Mouse (Mus musculus) brain, embryonic 14.5 days (tissue): Measurements from ENCODE around the gene Eif4e. TPM values are rescaled to one million over a fixed set of nuclear protein-coding genes. Genes with fewer than 3 reads are reported as not detected.

Experiments used
- DNase-seq: peaks from one replicate; pipeline ENCODE4 v3.0.0-alpha.2; 2011; ENCODE audit warnings: low read depth
- CTCF ChIP-seq: fragments of 200-500 bp; IDR thresholded peaks from 2 replicates; pipeline ENCODE4 v1.5.1; 2012; ENCODE audit warnings: inconsistent platforms, mild to moderate bottlenecking, moderate library complexity, borderline replicate concordance; ENCODE audit not compliant: insufficient read depth, insufficient read length; ENCODE audit errors: extremely low read depth
- POLR2A ChIP-seq: fragments of 200-500 bp; IDR thresholded peaks from 2 replicates; pipeline ENCODE4 v1.6.1; 2012; ENCODE audit warnings: mild to moderate bottlenecking, inconsistent platforms, borderline replicate concordance; ENCODE audit not compliant: poor library complexity, insufficient read depth, insufficient read length, severe bottlenecking; ENCODE audit errors: extremely low read depth
- polyA plus RNA-seq: library from polyadenylated mRNA; depleted of rRNA; stranded (reverse); fragments of >200 nt; gene quantifications from 2 replicates; pipeline ENCODE4 v1.2.3, GENCODE M21; 2012; rRNA removed

Gene Eif4e
- polyA plus RNA-seq: 204 and 215 TPM in 2 replicates

DNA sequence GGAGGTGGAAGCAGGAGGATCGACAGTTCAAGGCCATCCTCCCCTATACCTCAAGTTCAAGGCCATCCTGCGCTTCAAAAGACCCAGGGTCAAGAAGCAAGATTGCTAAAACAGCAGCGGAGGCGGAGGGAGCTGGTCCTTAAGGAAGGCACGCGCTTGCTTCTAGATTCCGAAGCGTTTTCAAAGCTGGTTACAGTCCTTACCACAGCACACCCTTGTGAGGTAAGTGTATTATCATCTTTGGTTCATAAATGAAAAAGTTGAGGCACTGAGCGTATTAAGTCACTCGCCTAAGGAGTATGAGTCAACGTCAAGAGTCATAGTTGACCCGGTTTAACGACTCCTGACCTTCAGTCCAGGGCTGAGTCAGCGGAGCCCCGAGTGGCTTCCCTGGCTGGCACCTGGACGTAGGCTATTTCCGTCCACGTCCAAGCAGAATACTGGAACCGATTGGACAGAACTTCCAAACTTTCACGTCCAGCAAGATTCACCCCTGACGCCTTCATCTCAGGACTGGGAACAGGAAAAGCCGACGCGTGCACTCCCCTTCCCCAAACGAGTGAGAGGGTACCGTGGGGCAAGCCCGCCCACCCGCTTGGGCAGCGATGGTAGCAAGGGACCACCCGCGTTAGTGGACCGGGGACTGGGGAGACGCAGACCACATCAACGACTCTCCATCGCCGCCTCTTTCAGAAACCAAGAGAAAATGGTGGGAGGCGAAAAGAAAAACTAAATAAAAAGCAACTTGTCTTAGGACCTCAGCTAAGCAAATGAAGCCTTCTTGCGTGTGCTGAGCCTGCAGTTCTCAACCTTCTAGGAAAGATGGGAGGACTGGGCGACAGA, at the start of gene Eif4e:
Gene Eif4e, plus strand, starts transcription at position 107 of the 843 bp plus-strand sequence.
- peak; percentile 19 for DNase-seq
- no peak for TF ChIP-seq POLR2A
- no peak for TF ChIP-seq CTCF

- no peak for DNase-seq
- TF ChIP-seq CTCF: no peak
- TF ChIP-seq POLR2A: no peak
Measured at GRCm38 (mm10) chr3:138479489-138479888, 46.5 kb upstream of the Eif4e start.

DNA sequence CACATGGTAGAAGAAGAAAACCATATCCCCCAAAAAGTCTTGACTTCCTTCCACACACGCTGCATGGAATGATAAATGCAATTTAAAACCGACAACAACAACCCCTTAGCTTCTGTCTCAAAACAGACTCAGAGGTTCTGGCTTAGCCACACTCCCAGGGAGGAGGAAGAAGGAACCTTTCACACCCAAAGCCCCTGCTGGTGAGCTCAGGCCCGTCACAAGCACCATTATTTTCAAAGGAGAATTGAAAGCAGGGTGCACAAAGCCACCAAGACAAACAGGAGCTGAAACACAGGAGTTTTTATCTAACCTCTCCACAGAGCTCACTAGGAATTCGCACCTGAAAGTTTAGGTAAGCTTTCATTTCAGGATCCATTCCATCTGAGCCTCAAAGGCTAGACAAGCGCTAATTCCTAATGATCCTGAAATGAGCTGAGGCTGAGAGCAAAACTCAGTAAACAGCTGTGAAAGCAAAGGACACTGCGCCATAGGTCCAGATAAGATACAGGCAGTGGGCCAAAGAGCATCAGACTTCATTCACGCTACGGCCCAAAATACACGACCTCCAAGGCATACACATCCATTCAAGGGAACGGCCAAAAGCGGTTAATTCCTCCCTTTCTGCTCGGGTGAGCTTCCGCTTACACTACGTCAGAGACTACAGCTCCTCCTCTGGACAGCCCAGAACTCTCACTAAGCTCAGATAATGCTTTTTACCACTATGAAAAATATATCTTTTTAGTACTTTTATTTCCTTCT, 44.3 kb upstream of the Eif4e start:
- TF ChIP-seq CTCF: peak; percentile 11; the same call in 1 of the 2 replicates
- no peak for TF ChIP-seq POLR2A
- no peak for DNase-seq

DNA sequence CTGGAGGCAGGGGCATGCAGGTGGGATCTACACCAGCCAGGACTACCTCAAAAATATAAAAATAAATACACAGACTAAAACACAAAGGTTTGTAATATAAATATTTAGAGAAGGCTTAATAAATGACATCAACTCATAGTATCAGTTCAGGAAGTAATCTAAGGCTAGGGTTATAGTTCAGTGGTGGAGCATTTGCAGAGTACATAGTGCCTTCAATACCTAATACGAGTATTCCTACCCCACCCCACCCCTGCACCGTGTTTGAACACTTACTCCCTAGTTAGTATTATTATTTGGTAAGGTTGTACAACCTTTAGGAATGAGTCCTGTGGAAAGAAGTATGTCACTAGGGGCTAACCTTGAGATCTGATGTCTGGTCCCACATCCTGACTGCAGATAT, 42.7 kb upstream of the Eif4e start:
- DNase-seq: no peak
- no peak for TF ChIP-seq CTCF
- no peak for TF ChIP-seq POLR2A

- DNase-seq: peak; percentile 46
Measured at GRCm38 (mm10) chr3:138488584-138489326, 37.2 kb upstream of the Eif4e start.

DNA sequence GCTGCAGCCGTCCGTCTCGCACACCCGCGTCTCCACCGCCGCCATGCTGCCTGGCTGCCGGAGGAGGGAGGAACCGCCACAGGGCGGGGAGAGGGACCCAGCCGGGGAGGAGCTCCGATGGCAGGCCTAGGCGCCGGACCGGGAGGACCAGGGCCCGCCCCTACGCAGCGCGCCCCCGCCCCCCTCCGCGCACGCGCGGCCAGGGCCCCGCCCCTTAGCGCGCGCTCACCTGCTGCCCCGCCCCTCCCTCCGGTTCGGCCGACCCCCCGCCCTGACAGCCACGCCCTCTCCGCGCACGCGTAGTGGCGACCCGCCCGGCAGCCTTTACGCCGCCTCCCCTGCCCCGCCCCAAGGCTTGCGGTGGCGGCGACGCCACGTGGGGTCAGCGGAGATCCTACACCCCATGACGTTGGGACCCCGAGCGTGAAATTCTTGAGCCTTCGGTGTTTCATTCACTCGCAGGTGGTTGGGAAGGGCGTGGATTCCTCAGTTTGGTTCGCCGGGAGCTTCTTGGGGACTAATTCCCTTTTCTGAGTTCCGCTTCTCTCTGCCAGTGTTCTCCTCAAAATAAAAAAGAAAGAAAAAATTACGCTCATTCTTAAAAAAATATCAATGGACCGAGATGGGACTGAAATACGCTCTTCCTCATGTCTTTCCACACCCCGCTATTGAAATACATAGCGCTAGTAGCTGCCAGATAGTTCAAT, 36.5 kb upstream of the Eif4e start, which contains the start of gene Metap1:
Gene Metap1, minus strand, starts transcription at position 189 of the 707 bp plus-strand sequence.
- TF ChIP-seq POLR2A (peak; percentile 50; the same call in 1 of the 2 replicates), CTCF (no peak; the same call in 1 of the 2 replicates)
- DNase-seq: peak; percentile 98

More at GRCm38 (mm10) chr3:138488584-138489326, 37.2 kb upstream of the Eif4e start:
- TF ChIP-seq CTCF (no peak), POLR2A (no peak)

DNA sequence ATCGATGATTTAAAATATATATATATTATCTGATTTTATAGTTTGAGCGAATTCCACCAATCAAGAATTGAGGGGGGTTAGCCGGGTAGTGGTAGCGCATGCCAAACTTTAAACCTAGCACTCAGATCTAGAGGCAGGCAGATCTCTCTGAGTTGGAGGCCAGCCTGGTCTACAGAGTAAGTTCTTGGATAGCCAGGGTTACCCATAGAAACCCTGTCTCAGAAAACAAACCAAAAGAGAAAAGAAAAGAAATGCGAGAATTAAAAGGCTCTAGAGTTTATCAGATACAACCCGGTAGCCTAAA, 36.0 kb upstream of the Eif4e start:
- DNase-seq: no peak
- TF ChIP-seq CTCF (no peak), POLR2A (no peak)

DNA sequence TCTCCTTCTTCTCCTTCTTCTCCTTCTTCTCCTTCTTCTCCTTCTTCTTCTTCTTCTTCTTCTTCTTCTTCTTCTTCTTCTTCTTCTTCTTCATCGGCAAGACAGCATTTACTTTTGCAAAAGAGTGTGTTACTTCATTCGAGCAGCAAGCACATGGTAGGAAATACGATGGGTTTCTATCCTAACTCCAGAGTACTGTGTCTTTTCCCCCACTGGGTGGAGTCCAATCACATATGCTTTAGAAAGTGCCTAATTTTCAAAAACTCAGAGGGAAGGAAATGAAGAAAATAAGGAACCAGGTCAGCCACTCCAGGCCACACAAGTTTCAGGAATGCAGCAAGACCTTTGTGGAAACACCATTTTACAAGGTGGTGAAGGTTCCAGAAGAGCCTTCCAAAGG, 32.3 kb upstream of the Eif4e start:
- no peak for DNase-seq
- TF ChIP-seq CTCF: no peak
- no peak for TF ChIP-seq POLR2A

DNA sequence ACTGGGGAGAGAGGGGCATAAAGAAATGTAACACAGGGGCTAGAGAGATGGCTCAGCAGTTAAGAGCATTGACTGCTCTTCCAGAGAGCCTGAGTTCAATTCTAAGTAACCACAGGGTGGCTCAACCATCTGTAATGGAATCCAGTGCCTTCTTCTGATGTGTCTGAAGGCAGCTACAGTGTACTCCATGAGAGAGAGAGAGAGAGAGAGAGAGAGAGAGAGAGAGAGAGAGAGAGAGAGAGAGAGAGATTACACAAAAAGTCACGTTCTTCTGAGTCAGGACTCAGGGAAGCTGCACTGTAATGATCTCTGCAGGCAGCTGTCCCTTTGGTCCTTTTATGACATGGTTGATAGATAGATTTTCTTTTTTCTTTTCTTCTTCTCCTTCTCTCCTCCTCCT, 31.4 kb upstream of the Eif4e start:
- no peak for DNase-seq
- no peak for TF ChIP-seq CTCF
- no peak for TF ChIP-seq POLR2A

DNA sequence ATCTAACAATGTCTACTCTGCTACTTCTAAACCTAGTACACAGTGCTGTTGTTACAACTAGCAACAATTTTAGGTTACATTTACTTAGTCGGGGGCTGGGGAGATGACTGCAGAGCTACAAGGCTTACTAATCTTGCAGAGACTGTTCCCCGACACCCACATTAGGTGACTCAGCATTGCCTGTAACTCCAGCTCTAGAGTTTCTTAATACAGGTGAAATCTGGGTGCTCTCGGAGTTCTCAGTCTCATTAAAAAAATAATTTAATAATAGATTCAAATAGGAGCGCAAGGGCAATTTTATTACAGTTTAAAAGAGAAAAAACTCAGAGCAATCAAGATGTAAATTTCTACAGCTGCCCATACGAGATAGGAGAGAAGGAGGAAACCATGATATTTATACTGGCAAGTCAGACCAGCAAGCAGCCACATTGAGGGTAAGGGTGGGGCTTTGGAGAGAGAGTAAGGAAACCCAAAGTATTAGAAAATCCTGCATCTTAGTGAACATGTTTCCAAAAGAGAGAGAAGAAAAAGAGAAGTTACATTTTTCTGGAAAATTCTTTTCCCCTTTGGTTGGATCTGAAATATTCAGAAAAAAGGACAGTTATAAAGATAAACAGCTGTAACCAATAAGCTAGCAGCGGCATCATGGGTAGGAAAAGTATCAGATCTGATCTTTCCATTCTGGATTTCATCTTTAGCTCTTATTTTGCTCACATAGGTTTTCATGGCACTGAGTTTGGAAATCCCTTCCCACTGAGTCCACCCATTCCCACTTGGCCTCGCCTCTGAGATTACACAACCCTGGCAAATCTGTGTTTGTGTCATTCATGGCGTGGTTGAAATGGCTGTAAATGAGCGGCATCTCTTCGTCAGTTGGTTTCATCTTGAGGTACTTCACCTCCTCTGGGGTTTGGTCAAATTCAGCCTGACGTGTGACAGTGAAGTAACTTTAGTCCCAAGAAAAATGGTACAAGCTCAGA, 30.5 kb upstream of the Eif4e start:
- no peak for DNase-seq
- TF ChIP-seq POLR2A (no peak), CTCF (no peak)

DNA sequence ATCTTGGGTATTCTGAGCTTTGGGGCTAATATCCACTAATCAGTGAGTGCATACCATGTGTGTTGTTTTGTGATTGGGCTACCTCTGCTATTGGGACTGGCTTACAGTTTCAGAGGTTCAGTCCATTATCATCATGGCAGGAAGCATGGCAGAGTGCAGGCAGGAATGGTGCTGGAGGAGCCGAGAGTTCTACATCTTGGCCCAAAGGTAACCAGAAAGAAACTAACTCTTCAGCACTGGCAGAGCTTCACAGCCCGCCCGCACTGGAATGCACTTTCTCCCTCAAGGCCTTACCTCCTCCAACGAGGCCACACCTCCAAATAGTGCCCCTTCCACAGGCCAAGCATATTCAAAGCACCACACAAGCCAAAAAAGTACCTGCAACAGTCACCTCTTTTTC, 27.2 kb upstream of the Eif4e start:
- DNase-seq: no peak
- no peak for TF ChIP-seq POLR2A
- no peak for TF ChIP-seq CTCF
